Mouse (Mus musculus) gastrocnemius, postnatal 4 days (tissue): Measurements from ENCODE around the gene Capn1. TPM values are rescaled to one million over a fixed set of nuclear protein-coding genes. Genes with fewer than 3 reads are reported as not detected.
"Not testable (repeated sequence)": the region's sequence is repeated elsewhere in the genome, so short reads cannot be mapped to it uniquely, and the experiment has no call there.

Experiments
- DNase-seq, 2 experiments: peaks; one replicate each; pipeline ENCODE4 v3.0.0; 2021 to 2022; ENCODE audit warnings: low spot score in 2 of 2, mixed read lengths in 2 of 2
- long read RNA-seq, 2 experiments: library from polyadenylated mRNA; stranded (forward); transcript quantifications; one replicate each; pipeline ENCODE4 v2.0.0; 2021
- total RNA-seq, 2 experiments: library from RNA; stranded (reverse); gene quantifications; 2 replicates each; pipeline ENCODE4 v1.2.3; 2021

Gene Capn1
- 10 to 100 TPM; 70.9 to 79.6 TPM for total RNA-seq
- long read RNA-seq, experiment 1, partial matches to known transcripts, result 7 of 51 reads
- long read RNA-seq, experiment 1, other reads (novel, unspliced or antisense), result 44 of 51 reads
- long read RNA-seq, experiment 2, partial matches to known transcripts, result 13 of 75 reads
- long read RNA-seq, experiment 2, other reads (novel, unspliced or antisense), result 62 of 75 reads

GRCm38 (mm10) chr19:6015511-6016315 lies at the start of gene Capn1:
Capn1 (minus strand) TSS chr19:6015897.
- DNase-seq, result peak; percentile 73 to 83

DNA sequence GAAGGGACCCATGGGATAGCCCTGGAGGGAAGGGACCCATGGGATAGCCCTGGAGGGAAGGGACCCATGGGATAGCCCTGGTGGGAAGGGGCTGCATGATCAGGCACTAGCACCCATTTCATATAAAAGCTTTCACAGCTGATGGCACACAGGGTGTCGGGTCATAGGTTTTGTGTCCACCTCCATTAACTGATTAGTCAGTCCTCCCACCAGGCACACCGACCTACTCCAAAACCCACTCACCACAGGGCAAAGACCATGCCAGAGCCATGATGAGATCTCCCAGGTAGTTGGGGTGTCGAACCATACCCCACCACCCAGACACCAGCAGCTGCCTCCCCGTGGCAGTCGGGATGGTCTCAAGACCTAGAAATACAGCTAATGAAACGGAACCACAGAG lies 47.4 kb upstream of the Capn1 start:
- DNase-seq, result no peak

GRCm38 (mm10) chr19:6062418-6062817 lies 46.7 kb upstream of the Capn1 start:
- no peak for DNase-seq

- DNase-seq, result peak in 1 of 2 experiments; percentile 45
Observed at GRCm38 (mm10) chr19:6061641-6062302, 46.1 kb upstream of the Capn1 start.

DNA sequence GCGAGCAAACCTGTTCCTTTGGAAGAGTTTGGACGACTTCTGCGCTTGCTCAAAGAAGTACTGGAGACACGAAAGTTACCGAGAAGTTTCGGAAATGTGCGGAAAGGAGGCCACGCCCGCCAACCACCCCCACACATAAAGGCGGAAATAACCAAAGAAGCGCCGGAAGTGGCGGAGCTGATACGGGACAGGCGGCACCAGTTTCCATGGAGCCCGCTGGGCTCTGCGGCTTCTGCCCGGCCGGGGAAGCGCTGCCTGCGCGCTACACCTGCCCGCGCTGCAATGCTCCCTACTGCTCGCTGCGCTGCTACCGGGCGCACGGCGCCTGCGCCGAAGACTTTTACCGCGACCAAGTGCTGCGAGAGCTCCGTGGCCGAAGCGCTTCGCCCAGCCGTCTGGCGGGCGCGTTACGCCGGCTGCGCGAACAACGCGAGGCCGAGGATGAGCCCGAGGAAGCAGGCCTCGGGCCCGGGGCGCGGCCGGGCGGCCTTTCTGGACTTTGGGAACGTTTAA lies 45.4 kb upstream of the Capn1 start, which contains the start of gene Znhit2:
TSS of gene Znhit2 (plus strand) at position 172 of the 513 bp plus-strand sequence.
- peak; percentile 75 to 92 for DNase-seq

DNA sequence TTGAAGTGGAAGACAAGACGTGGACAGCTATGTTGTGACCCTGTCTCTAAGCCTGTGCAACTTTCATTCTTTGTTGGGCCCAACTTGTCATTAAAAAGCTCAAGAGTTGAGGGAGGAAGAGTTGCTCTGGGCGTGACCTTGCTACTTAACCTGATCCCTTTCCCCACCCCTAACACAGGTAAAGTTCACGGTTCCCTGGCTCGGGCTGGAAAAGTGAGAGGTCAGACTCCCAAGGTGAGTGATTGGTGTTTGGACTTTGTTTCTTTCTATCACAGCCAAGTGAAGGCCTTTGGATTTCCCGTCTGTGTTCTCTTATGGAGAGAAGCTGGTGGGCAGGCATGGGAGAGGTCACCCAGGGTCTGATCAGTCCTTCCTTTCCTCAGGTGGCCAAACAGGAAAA lies 43.3 kb upstream of the Capn1 start:
- no peak for DNase-seq

DNA sequence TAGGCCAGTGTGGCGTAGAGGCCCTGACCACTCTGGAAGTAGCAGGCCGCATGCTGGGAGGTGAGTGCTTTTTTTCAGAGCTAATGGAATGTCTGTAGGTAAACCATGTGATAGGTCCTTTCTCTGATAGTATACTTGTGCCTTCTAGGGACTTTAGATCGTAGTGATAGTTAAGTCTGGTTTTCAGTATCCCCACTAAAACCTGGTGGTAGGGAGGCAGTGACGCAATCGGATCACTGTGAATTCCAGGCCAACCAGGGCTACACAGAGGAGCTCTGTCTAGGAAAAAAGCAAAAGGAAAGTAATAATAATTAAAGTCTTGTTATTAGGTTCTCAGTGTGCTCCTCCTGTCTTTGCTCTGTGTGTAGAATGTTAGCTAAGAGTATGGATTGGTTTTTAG lies 42.8 kb upstream of the Capn1 start:
- DNase-seq, result no peak

DNA sequence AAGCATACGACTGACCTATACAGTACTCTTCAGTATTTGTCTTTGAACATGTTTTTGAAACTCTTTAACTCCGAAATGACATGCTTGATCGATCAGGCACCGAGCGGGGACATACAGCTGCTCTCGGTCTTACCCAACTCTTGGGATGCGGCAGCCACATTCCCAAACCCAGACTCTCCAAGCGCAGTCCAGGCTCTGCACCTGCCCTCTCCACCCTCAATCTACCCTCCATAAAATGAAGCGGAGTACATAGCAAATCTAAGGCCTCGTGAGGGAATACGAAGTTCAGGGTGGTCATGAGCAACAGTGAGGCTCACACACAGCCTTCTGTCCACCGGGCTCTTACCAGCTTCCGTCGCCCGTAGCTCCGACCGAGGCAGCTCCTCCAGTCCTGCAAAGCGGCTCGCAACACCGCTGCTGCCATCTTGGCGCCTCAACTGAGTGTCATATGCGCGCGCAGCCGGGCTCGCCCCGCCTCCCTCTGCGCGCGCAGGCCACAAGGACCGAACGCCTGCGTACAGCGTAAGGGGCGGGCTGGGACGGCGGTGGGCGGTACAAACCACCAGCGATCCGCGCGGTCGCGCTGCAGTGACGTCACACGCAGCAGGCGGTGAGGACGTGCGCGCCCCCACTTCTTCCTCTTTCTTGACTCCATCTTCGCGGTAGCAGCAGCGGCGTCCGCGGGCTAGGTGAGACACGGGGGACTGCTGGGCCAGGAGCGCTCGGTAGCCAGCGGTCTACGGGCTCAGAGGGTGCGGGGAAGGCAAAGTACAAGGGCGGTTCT lies 41.8 kb upstream of the Capn1 start, which contains the start of the genes Mrpl49 and Fau:
TSS of gene Mrpl49 (minus strand) at position 473 of the 784 bp plus-strand sequence.
TSS of gene Fau (plus strand) at position 532 of the 784 bp plus-strand sequence.
- DNase-seq, result peak; percentile 99

GRCm38 (mm10) chr19:6056696-6057095 lies 41.0 kb upstream of the Capn1 start:
- no peak for DNase-seq

DNA sequence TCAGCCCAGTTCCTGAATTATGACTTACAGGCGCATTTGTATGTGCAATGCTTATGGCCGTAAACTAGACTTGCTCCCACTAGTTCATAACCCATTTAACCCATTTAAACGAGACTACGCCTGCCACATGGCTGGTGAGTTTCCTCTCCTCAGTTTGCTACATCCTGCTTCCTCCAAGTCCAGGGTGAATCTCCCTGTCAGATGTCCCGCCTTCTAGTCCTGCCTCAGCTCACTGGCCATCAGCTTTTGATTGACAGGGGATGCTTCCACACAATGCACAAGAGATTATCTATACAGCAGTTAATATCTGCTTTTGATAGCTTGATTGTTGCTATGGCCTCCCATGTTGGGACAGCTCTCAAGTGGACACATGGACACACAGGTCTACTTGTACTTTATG lies 38.6 kb upstream of the Capn1 start:
- no peak for DNase-seq

DNA sequence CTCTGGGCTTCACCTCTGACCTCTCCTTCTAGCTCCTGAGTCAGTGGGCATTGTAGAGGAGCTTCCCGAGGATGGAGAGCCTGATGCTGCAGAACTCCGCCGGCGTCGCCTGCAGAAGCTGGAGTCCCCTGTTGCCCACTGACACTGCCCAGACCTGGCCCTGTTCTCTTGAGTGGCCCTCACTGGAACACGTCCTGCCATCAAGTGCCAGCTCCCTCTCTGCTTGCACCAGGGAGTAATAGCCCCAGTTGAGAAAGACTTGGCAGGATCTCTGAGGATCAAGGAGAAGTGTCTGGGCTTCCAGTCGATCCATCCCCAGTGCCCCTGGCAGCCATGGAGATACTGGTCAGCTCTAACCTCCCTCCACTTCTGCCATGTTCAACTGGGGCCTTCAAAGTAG lies 36.8 kb upstream of the Capn1 start:
- no peak for DNase-seq

DNA sequence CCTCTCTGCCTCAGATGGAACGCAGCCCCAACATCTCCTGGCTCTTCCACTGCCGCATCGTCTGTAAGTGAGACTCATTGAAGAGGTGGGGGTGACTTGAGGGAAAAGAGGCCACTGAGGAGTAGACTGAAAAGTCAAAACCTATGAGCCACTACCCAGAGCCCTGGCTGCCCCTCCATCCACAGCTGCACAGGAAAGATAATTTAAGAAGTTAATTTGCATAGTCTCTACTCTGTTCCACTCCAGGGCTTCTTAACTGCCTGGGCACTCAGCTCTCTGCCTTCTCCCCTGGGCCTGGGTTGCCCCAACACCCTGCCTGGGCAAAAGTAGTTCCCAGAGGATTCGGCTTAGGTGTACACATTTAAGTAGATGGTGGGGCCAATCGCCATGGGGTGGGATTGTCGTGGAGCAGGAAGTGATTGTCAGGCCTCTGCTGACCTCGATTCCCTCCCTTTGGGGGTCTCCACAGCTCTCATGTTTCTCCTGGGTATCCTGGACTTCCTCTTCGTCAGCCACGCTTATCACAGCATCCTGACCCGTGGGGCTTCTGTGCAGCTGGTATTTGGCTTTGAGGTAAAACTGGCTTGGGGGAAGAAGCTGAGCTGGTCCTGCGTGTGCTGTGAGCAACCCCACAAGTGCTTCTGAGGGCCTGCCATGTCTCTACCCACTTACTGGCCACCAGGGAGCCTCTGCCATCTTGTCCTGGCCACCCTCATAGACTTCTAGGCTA lies 33.1 kb upstream of the Capn1 start:
- no peak for DNase-seq

- no peak for DNase-seq
Observed at GRCm38 (mm10) chr19:6047899-6048166, 32.1 kb upstream of the Capn1 start.

DNA sequence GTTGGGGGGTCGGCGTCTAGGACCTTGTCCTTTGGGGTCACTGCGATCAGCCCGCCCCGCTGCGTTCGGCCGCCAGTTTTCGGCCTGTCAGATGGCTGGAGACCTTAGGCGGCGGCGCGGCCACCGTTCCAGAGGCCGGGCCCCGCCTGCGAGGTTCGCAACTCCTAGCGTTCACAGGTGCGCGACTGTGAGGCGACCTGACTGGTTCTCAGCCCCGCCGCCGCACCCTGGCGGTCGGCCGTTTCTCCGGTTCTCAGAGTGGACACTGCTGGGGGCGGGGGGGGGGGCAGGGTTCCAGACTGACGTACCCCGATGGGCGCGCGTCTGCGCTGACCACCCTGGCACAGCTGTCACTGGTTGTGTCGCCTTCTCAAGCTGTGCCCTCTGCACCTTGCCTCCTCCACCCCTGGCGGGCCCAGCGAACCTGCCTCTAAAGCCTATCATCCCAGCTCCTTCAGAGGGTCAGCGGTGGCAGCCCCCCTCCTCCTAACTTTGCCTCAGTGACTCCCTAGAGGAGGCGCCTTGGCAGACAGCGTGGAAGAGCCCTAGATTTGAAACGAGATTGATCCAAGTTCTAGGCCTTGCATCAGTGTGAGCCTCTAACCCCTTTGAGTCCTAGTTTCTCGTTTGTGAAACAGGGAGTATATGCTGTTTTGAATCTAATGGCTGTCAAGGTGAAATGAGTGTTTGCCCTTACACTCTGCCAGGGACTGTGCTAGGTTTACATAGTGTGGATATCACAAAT lies 31.6 kb upstream of the Capn1 start:
- no peak for DNase-seq

GRCm38 (mm10) chr19:6046294-6047153 lies 30.8 kb upstream of the Capn1 start, which contains the start of gene Syvn1:
Syvn1 (plus strand) TSS chr19:6046576.
- DNase-seq, result peak; percentile 76 to 91

- no peak for DNase-seq
Observed at GRCm38 (mm10) chr19:6045366-6046293, 29.9 kb upstream of the Capn1 start.

DNA sequence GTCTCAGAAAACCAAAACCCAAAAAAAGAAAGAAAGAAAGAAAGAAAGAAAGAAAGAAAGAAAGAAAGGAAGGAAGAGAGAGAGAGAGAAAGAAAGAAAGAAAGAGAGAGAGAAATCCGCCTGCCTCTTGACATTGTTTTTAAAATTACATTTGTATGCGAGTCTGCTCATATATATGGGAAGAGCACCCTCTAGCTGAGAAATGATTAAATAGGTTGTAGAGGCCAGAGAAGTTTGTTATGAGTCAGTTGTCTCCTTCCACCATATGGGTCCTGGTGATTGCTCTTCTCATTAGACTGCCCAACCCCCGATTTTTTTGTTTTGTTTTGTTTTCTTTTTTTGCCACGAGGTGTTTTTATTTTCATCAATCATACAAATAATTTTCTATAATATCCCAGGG lies 28.4 kb upstream of the Capn1 start:
- not testable (repeated sequence) for DNase-seq

- no peak for DNase-seq
Observed at GRCm38 (mm10) chr19:6042293-6042692, 26.6 kb upstream of the Capn1 start.
